Mouse (Mus musculus): ENCODE data around the gene Fmod.

Gene Fmod

GRCm38 (mm10) chr1:134076789-134077188, 39.7 kb downstream of the Fmod start:
- no peak for DNase-seq (ENCODE audit: low spot score in 2 of 2)

- DNase-seq (ENCODE audit: low spot score in 2 of 2): no peak
These were observed 40.5 kb downstream of the Fmod start for GRCm38 (mm10) chr1:134077389-134078060.

- peak in 1 of 2 experiments; percentile 55 for DNase-seq (ENCODE audit: low spot score in 2 of 2)
These were observed 41.2 kb downstream of the Fmod start for GRCm38 (mm10) chr1:134078061-134078795.

DNA sequence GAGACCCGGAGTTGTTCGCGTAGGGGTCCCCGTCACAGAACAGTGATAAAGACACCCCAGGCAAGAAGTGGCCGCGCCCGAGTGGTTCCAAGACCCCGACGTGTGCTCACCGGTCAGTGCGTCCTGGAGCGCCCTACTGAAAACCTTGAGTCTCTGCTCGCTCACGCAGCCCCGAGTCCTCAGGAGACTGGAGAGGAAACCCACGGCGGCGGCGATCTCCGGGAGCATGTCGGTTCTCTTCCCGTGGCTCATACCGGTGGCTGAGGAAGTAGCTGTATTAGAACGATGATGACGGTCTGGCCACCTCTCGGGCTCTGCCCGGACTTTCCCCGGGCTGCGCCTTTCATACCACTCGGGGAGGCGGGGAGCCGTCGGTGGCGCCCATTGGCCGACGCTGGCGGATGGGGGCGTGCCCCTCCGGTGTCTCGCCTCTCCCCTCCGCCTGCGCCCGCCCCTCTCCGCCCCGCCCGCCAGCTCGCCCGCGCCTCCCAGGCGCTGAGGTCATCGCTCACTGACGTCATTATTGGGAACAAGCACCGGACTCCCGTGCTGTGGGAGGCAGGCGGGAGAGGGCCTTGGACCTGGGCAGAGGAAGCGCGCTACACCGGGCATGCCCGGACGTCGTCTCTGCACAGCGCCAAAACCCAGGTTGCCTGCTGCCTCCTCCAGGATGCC, 41.9 kb downstream of the Fmod start, which contains the start of gene Btg2:
Gene Btg2 (minus strand): TSS at position 319 of the 675 bp plus-strand sequence.
- DNase-seq (ENCODE audit: low spot score in 2 of 2): peak; percentile 97 to 98

DNA sequence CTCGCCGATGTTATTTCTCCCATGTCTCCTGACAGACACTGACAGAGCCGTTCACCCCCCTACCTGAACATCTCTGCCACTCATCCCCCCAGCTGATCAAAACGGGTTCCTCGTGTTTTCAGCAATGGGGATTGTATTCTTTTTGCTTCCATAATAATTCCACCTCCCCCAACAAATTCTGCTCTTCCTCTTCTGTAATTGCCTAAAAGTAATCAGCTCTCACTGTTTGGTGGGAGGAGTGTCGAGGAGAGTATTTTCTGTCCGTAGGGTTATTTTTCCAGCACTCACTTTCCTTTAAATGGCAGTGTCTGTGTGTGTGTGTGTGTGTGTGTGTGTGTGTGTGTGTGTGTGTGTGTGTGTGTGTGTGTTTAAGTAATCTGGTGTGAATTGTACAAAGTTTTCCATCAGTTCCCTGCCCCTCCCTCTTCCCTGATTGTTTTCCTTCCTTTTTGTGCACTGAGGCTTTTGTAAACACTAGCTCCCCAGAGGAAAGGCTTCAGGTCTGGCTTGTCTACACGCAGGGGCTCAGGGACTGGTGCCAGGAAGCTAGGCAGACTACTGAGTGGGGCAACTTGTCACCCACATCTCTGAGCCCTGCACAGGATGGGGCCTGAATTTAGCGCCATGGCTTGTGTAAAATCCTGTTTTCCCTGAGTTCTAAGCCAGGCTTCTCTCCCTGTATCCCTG, 42.6 kb downstream of the Fmod start:
- no peak for DNase-seq (ENCODE audit: low spot score in 2 of 2)

GRCm38 (mm10) chr1:134080406-134080805, 43.4 kb downstream of the Fmod start:
- no peak for DNase-seq (ENCODE audit: low spot score in 2 of 2)

DNA sequence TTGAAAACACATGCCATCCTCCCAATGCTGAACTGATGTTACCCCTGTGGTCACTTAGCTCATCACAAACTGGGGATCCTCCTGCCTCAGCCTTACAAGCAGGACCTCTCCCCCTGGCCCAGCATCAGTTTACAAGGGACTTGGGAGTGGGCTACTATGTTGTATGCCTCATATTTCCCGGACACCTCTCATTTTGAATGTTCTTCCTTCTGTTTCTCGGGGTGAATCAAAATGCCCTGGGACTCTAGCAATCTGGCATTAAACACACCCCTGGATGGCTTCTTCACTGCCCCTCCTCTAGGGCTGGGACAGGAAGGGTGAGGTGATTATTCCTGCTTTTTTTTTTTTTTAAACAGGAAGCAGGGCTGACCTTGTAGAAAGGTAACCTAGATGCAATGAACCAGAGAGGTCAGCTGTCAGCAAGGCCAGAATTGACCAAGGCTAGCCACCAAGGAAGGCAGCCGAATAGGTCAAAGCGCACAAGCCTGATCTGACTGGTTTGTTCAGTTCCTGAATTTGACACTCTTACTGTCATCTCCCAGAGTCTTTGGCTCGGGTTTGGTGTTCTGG, 43.9 kb downstream of the Fmod start:
- no peak for DNase-seq (ENCODE audit: low spot score in 2 of 2)

DNA sequence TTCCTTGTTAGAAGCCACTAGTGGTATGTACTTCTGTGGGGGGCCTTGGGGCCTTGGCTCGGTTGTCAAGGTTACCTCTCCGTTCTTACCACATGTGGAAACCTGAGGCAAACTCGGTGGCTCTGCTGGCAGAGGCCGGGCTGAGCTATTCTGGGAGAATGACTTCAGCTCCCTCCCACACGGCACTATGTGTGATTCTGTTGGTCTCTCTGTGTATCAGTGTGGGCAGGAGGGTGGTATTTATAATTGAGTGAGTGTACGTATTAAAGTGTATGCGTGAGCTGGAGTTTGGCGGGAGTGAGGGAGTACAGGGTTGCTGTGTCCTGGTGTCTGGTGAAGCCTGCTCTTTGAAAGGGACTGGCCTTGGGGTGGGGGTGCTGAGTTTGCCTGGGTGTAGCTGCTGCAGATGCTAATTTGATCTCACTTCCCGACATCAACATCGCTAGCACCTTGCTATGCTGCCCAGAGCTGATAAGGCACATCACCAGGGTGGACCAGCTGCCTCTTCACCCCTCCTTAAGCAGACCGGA, 46.0 kb downstream of the Fmod start:
- no peak for DNase-seq (ENCODE audit: low spot score in 2 of 2)

DNA sequence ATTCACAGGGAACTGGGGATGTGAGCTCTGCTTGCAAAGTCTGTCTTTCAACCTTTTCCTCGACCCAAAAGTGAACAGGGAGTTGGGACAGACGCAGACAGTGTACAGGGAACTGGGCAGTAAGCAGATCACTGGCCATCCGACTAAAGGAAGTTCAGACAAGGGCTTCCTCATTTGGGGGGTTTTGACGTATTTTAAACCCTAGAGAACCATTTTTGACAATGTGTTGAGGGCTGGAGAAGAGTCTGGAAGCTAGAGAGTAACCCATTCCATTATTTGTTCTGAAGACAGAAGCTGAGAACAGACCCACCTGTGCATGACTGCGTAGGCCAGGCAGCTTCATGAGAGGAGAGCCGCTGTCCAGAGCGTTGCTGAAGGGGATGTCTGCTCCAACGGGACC, 46.6 kb downstream of the Fmod start:
- DNase-seq (ENCODE audit: low spot score in 2 of 2): no peak

- DNase-seq (ENCODE audit: low spot score in 2 of 2): no peak
These were observed 47.1 kb downstream of the Fmod start for GRCm38 (mm10) chr1:134084128-134084527.

- DNase-seq (ENCODE audit: low spot score in 2 of 2): no peak
These were observed 49.0 kb downstream of the Fmod start for GRCm38 (mm10) chr1:134086017-134086416.

- no peak for DNase-seq (ENCODE audit: low spot score in 2 of 2)
These were observed 49.9 kb downstream of the Fmod start for GRCm38 (mm10) chr1:134086811-134087398.

DNA sequence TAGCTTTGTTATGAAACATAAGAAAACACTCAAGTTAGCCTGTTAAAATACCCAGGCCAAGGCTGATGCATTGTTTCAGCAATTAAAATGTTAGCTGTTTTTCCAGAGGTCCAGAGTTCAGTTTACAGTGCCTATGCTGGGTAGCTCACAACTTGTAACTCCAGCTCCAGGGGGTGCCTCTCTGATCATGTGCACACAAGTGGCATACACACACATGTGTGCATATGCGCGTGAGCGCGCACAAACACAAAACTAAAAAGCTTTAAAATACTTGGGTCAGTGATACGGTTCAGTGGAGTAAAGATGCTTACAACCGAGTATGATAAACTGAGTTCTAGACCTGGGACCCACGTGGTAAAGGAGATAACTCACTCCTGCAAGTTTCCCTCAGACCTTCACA, 52.0 kb downstream of the Fmod start:
- no peak for DNase-seq (ENCODE audit: low spot score in 2 of 2)

DNA sequence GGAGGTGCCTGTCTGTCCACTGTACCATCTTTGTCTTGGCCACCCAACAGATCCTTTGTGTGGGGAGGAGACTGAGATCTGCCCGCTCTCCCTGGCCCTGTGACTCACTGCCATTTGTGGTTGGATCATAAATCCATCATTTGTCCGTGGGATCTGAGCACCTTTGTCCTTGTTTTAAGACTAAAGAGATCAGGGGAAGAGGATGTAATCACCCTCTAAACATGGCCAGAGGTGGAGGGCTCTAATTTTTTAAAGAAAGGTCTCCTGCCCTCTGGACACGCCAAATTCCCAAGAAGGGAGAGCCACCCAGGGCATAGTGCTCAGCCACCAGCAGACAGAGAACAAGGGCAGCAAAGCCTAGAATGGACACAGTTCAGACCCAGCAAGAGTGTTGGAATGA, 54.8 kb downstream of the Fmod start:
- no peak for DNase-seq (ENCODE audit: low spot score in 2 of 2)

GRCm38 (mm10) chr1:134092368-134092767, 55.3 kb downstream of the Fmod start:
- no peak for DNase-seq (ENCODE audit: low spot score in 2 of 2)

GRCm38 (mm10) chr1:134092852-134093770, 56.1 kb downstream of the Fmod start:
- peak; percentile 82 to 90 for DNase-seq (ENCODE audit: low spot score in 2 of 2)

DNA sequence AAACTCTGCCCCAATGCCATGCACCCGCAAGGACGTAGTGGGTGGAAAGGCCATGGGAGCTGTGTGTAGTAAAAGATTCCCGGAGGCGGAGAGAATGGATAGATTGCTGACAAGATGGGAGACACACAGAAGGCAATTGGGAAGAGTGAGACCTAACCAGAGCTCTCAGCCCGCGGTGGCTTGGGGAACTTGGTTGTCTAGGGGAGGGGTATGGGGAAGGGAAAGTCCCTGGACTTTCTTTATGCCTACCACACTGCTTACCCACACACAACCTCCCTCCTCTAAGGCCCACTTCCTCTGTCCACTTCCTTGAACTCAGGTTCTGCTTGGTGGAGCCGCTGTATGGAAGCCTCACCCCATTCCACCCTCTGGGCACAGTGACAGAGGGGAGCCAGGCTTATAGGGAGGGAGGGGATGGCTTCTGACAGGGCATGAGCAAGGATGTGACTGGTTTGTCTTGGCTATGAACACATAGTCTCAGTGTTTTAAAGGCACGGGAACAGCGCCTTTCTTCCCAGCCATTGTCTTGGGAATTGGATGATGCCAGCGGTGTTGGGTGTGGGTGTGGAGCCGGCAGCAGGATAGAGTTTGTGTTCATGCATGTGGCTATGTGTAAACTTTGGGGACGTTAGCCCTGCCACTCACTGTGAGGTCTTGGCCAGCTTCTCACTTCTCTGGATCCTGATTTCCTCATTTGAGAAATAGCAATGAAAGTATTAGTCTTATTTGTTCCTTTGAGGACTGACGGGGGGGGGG, 56.9 kb downstream of the Fmod start:
- DNase-seq (ENCODE audit: low spot score in 2 of 2): no peak

DNA sequence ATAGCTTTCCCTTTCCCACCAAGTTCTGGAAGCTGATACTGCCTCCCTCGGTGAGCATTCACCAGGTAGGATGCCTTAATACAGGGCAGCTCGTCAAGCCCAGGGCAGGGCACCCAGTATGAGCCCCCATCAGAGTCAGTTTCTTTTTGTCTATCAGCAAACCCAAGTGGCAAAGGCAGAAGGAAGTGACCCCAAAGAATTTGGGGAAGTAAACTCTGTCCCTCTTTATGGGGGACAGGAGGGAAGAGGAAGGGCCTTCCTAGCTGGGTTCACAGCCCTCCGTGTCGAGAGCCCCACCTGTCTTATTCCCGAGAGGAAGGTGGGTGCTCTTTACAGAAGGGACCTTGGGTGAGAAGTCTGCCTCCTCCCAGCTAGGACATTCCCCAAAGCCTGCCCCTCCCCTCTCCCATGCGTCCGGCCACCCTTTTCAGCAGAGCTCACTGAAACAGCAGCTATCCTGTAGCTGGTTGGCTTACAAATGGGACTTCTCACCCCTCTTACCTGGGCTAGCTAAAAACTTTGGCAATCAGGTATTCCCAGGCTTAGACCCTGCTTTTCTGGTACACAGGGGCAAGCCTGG, 58.1 kb downstream of the Fmod start:
- no peak for DNase-seq (ENCODE audit: low spot score in 2 of 2)

DNA sequence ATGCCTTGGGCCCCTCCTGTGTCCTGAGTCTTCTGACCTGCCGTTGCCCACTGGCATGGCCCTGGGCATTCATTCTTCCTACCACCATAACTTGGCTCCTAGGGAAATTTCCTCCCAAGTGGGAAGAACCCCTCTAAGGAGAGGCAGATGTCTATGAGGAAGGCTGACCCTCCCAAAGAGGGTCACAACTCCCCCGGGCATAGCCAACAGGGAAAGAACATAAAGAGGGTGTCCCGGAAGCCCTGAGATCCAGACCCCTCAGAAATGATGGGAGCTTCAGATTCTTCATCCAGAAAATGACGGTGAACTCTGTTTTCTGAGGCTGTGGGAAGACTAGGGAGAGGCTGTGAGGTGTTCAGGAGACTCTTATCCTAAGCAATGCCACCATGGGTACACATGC, 58.7 kb downstream of the Fmod start:
- DNase-seq (ENCODE audit: low spot score in 2 of 2): no peak
